Mouse (Mus musculus): ENCODE results near the gene Elane.

Gene Elane

DNA sequence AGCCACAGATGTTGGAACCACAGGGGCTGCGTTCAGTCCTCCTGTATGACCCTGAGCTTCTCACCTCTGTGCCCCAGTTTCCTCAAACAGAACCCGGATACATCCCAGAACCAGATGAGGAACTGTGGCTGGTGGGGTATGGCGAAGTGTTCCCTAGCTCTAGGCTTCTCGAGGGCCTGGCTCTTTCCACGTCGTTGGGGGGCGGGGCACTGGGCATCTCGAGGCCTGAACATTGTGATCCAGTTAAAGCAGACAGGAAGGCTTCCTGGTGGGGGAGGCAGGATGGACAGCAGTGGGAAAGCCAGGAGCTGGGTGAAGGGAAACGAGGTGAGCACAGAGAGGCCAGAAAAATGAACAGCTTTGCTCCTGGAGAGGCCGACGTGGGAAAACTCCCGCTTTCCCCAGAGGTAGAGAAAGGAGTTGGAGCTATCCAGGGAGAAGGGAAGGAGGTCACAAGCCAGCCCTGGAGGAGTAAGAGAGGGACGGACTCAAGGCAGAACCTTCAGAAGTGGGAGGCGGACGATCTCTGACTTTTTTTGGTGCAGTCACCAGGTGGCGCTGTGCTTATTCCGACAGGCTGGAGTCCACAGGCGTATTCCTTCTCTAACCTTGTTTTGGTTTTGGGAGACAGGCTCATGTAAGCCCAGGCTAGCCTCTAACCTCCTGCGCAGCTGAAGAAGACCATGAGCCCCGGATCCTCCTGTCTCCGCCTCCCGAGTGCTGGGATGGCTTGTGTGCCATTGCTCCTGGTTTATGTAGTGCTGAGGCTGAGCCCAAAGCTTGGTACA lies 2.6 kb upstream of the Elane start:
- ChIA-PET POLR2A (interaction anchor here in 3 of 4 experiments (0.5 to 5.6 kb wide), 21 partner anchors 10 to 290 kb away, joined by 3 to 70 read pairs (median 4); partner anchors contain the start of genes Ptbp1 (in 2 of the 3), Arid3a (in 1 of the 3), Kiss1r (in 1 of the 3) and Plppr3 (in 1 of the 3)), CTCF (interaction anchor here (0.5 to 3.1 kb wide), 53 partner anchors 9 to 1591 kb away, joined by 3 to 27 read pairs (median 3); partner anchors contain the start of genes Arid3a (in 2 of the 4), Plppr3 (in 2 of the 4), Prtn3 (in 2 of the 4) and Wdr18 (in 2 of the 4))

DNA sequence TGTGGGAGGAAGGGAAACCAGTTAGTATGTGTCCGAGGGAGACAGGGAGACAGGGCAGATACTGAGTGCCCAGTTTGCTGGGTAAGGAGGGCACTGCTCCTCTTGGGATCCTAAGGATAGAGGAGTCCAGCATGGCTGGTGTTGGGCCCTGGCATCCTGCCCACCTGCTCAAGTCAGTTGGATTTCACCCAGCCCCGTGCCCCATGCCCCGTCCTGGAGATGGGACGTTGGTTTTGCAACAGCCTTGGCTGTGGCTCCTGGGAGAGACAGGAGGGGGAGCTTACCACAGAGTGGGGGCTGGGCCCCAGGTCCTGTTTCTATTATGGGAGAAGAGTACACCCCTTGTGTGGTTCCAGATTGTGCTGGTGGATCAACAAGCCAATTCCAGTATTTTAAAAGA lies 1.6 kb upstream of the Elane start:
- POLR2A ChIA-PET = interaction anchor here in 2 of 4 experiments (0.6 to 5.6 kb wide), 8 partner anchors 11 to 283 kb away, joined by 3 to 70 read pairs (median 4); partner anchors contain the start of genes Plppr3 (in 1 of the 2), Prtn3 (in 1 of the 2), Ptbp1 (in 1 of the 2) and Tmem259 (in 1 of the 2)

DNA sequence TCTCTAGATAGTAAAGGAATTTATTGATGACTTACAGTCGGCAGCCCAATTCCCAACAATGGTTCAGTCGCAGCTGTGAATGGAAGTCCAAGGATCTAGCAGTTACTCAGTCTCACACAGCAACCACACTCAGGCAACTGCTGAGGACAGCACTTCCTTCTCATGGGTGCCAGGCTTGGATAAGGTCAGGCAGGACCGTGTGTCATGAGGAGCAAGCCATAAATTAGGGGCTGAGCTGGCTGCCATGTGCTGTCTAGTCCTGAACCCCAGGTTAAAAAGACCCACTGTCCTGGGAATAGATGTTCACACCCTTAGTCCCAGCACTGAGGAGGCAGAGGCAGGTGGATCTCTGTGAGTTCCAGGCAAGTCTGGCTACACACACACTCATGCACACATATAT lies 1.1 kb upstream of the Elane start:
- CTCF ChIA-PET = interaction anchor here in 2 of 4 experiments (1.0 to 3.0 kb wide), 5 partner anchors 11 to 130 kb away, joined by 3 to 14 read pairs (median 9); partner anchors contain the start of genes Fgf22 (in 1 of the 2), Med16 (in 1 of the 2), Plppr3 (in 1 of the 2) and Prtn3 (in 1 of the 2)
- POLR2A ChIA-PET = interaction anchor here in 1 of 4 experiments (0.6 to 2.2 kb wide), 6 partner anchors 12 to 1403 kb away, joined by 3 to 13 read pairs (median 4); partner anchors contain the start of genes Plppr3, Prtn3 and Tmem259

More for the DNA sequence above, 1.6 kb upstream of the Elane start:
- CTCF ChIA-PET = interaction anchor here (0.6 to 3.0 kb wide), 25 partner anchors 8 to 280 kb away, joined by 3 to 27 read pairs (median 5); partner anchors contain the start of genes Plppr3 (in 2 of the 4), Prtn3 (in 2 of the 4), Arid3a (in 1 of the 4) and Fgf22 (in 1 of the 4)

DNA sequence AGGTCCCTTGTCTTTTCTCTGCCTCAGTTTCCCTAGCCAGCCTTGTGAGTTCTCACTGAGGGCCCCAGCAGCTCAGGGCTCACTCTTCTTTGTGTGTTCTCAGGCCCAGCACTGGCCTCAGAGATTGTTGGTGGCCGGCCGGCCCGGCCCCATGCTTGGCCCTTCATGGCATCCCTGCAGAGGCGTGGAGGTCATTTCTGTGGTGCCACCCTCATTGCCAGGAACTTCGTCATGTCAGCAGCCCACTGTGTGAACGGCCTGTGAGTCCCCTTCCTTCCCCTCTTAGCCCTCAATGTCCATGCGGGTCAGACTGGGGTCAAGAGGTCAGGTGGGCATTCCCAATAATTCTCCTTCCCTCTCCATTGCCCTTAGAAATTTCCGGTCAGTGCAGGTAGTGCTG lies 564 bp downstream of the Elane start:
- CTCF ChIA-PET = interaction anchor here in 1 of 4 experiments (0.6 kb wide), 1 partner anchor 106 kb away, joined by 3 read pairs; no protein-coding TSS in a partner anchor
- POLR2A ChIA-PET = interaction anchor here in 2 of 4 experiments (0.7 kb wide), 2 partner anchors 21 to 27 kb away, joined by 4 to 5 read pairs; no protein-coding TSS in a partner anchor

DNA sequence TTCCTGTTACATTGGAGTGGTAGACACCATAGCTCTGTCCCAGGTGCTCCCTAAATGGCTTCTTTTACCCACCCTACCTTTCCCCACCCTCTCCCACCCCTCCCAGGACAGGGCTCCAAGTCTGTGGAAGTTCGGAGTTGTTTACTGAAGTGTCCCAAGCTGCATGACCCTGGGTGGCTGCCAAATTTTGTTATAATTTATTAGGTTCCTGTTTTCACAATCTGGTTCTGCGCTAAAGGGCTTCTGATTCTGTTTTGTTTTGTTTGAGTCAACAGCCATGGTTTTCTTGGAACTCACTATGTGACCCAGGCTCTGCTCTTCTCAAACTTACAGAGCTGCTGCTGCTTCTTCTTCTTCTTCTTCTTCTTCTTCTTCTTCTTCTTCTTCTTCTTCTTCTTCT lies 3.3 kb downstream of the Elane start:
- CTCF ChIA-PET = interaction anchor here in 2 of 4 experiments (1.0 to 1.6 kb wide), 3 partner anchors 55 to 77 kb away, joined by 3 to 5 read pairs (median 3); no protein-coding TSS in a partner anchor
- POLR2A ChIA-PET = interaction anchor here in 2 of 4 experiments (0.7 to 1.0 kb wide), 4 partner anchors 15 to 27 kb away, joined by 3 to 4 read pairs (median 3); partner anchors contain the start of genes Plppr3 (in 1 of the 2) and Prtn3 (in 1 of the 2)

DNA sequence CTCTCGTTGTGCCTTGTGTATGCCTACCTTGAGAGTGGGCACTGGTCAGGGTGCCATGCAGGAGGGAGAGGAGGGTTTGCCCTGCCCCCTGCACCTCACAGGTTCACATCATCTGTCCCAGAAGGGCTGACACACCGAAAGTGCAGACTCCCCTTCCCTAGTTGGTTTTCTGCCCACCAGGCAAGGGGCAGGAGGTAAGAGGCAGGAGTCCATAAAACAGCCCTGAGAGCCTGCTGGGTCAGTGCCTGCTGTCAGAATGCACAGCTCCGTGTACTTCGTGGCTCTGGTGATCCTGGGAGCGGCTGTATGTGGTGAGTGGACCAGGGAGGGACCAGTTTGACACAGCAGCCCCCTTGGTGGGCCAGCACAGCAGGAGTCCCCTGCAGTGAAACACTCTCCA lies 4.6 kb downstream of the Elane start, which contains the start of gene Cfd:
Gene Cfd, plus strand, starts transcription at position 184 of the 400 bp plus-strand sequence.
- CTCF ChIA-PET = interaction anchor here in 2 of 4 experiments (0.7 to 1.0 kb wide), 2 partner anchors 78 to 184 kb away, joined by 3 read pairs; no protein-coding TSS in a partner anchor
- POLR2A ChIA-PET = interaction anchor here in 2 of 4 experiments (1.6 to 4.1 kb wide), 3 partner anchors 17 to 28 kb away, joined by 3 to 16 read pairs (median 3); partner anchors contain the start of gene Med16 (in 1 of the 2)

DNA sequence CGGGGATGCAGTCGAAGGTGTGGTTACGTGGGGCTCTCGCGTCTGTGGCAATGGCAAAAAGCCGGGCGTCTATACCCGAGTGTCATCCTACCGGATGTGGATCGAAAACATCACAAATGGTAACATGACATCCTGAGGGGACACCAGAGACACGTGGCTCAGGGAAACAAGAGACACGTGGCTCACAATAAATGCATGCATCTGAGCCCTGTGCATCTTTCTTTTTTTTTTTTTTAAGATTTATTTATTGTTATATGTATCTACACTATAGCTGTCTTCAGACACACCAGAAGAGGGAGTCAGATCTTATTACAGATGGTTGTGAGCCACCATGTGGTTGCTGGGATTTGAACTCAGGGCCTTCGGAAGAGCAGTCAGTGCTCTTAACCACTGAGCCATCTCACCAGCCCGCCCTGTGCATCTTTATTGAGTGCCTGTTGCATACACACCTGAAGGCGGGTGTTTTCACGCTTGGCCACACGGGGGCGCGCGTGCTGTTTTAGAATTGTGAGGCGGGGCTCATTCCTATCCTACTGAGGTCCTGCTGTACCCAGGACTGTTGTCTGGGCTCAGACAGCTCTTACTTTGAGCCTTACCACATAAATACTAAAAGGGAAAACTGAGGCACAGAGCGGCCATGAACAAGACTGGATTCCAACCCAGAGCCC lies 6.5 kb downstream of the Elane start:
- ChIA-PET POLR2A (interaction anchor here in 3 of 4 experiments (0.6 to 4.1 kb wide), 16 partner anchors 9 to 189 kb away, joined by 3 to 16 read pairs (median 4); partner anchors contain the start of genes Med16 (in 3 of the 3), Bsg (in 1 of the 3), Misp (in 1 of the 3) and Ptbp1 (in 1 of the 3)), CTCF (interaction anchor here (0.5 to 3.0 kb wide), 28 partner anchors 9 to 511 kb away, joined by 3 to 27 read pairs (median 4); partner anchors contain the start of genes Med16 (in 2 of the 4), Plppr3 (in 1 of the 4), Prtn3 (in 1 of the 4) and Stk11 (in 1 of the 4))

DNA sequence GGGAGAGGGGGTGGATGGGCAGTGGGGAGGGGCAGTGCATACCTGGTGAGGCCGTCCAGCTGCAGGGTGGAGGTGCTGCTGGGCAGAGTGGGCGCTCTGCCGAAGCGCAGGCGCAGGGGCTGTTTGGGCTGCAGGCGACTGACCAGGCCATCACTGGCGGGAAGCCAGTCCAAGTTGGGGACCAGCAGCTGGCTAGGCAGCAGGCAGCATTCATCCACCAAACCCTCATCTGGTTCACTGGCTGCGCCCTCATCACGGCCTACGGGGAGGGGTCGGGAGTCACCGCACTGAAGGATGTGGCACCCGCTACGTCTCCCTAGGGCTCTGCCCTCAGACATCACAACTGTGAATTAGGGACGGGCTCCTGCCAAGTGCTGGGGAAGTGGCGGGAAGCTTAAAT lies 10.3 kb downstream of the Elane start:
- ChIA-PET CTCF (interaction anchor here in 3 of 4 experiments (0.6 to 1.7 kb wide), 7 partner anchors 10 to 664 kb away, joined by 3 to 6 read pairs (median 4); partner anchors contain the start of gene Med16 (in 1 of the 3)), POLR2A (interaction anchor here in 3 of 4 experiments (0.7 to 5.0 kb wide), 14 partner anchors 8 to 192 kb away, joined by 3 to 42 read pairs (median 4); partner anchors contain the start of genes Med16 (in 3 of the 3), Ptbp1 (in 3 of the 3), Bsg (in 1 of the 3) and Kiss1r (in 1 of the 3))

DNA sequence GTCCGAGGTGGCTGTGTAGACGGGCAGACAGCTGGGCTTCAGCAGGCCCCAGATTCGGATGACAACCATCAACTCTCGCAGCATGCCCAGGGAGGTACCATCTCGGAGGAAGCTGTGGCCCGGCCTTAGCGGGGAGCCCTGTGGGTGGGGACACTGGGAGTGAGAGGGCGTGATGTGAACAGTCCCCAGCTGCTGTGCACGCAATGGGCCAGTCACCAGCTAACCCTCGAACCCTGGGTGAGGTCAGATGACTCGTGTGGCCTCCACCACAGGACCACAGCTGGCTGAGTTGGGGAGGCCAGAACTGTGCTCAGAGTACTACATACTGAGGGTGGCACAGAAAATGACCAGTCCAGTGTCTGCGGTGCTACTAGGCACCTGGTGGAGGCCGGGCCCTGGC lies 10.8 kb downstream of the Elane start:
- ChIA-PET POLR2A (interaction anchor here in 3 of 4 experiments (0.6 to 5.0 kb wide), 16 partner anchors 9 to 280 kb away, joined by 3 to 42 read pairs (median 4); partner anchors contain the start of genes Med16 (in 3 of the 3), Ptbp1 (in 3 of the 3), Bsg (in 1 of the 3) and Kiss1r (in 1 of the 3)), CTCF (interaction anchor here (0.6 to 1.7 kb wide), 8 partner anchors 9 to 664 kb away, joined by 3 to 6 read pairs (median 4); partner anchors contain the start of gene Med16 (in 1 of the 4))

DNA sequence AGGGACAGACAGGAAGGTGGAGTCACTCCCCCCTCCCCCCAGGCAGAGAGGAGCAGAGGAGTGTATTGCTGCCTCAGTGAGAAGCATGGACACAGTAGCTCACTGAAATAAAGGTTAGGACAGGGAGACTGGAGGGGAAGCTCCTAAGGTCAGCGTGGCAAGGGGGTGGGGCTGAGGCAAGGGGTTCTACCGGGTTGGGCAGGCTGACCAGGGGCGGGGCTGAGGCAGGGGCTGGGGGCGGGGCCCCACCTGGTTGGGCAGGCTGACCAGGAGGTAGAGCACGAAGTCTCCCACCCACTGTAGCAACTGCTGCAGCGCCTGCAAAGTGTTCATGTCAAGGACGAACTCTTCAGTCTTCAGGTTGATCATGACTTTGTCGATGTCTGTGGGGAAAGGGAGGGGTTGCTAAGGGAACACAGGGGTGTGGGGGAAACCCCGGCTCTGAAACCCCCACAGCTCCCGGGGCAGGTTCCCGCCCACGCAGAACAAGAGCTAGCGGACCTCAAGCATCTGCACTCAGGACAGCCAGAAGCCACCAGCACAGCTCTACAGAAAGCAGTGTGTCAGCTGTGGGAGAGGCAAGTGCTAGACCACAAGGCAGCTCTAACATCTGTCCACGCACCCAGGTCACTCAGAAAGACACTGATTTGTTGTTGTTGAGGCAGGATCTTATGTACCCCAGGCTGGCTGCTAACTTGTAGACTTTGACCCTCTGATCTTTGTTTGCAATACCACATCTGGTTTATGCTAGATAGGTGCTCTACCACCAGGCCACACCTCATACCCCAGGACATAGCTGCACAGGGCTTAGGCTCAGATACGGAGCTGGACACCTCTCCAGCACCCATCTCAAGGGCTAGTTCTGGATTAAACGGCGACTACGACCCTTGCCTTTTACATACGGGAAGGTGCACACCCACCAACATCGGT lies 11.5 kb downstream of the Elane start:
- POLR2A ChIA-PET = interaction anchor here in 3 of 4 experiments (0.5 to 5.0 kb wide), 23 partner anchors 8 to 279 kb away, joined by 3 to 42 read pairs (median 4); partner anchors contain the start of genes Med16 (in 3 of the 3), Ptbp1 (in 2 of the 3), Wdr18 (in 2 of the 3) and Gm26602 (in 1 of the 3)
- CTCF ChIA-PET = interaction anchor here (0.5 to 2.0 kb wide), 11 partner anchors 8 to 270 kb away, joined by 3 to 6 read pairs (median 4); partner anchors contain the start of gene Med16 (in 1 of the 4)

DNA sequence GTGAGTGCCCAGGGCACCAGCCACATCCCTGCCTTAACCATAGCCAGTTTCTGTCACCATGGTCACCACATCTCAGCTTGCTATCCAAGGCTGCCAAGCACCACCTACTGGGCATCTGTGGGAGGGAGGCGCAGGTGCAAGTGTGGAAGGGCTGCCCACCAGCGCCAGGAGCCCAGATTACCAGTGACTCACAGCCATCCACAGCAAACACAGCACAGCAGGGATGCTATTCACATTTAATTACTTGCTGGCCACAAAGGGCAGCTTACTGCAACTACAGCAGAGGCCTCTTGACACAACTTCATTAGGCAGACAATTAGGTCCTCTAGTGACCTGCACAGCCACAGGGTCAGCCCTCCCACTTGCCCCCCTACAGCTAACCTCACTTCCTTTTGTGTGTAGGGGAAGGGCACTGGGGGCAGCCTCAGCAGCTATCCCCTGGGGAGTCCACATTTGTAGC lies 14.9 kb downstream of the Elane start:
- CTCF ChIA-PET = interaction anchor here in 2 of 4 experiments (0.6 to 1.3 kb wide), 4 partner anchors 47 to 87 kb away, joined by 3 to 4 read pairs (median 3); partner anchors contain the start of genes Ptbp1 (in 1 of the 2) and Wdr18 (in 1 of the 2)

DNA sequence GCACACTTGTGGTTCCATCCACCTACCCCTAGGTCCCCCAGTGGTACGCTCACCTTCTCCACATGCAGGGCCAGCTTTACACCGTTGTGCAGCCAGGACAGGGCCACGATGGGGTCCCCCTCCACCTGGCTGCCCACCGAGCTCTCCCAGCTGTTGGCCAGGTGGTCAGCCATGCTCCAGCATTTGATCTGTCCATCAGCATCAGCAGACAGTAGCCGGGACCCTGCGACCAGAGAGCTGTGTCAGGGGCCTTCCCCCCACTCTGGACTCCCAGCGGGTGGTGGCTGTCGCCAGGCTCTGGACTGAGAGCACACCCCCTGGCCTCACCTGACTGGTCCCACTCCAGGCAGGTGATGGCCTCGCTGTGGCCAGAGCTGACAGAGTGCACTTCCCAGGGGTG lies 20.7 kb downstream of the Elane start:
- CTCF ChIA-PET = interaction anchor here in 1 of 4 experiments (0.8 kb wide), 1 partner anchor 23 kb away, joined by 3 read pairs; no protein-coding TSS in a partner anchor
- POLR2A ChIA-PET = interaction anchor here in 3 of 4 experiments (0.9 to 5.7 kb wide), 11 partner anchors 9 to 260 kb away, joined by 3 to 84 read pairs (median 4); partner anchors contain the start of genes Ptbp1 (in 2 of the 3), Arid3a (in 1 of the 3) and Wdr18 (in 1 of the 3)

More for the DNA sequence above, 14.9 kb downstream of the Elane start:
- POLR2A ChIA-PET = interaction anchor here in 2 of 4 experiments (0.9 to 2.7 kb wide), 6 partner anchors 8 to 121 kb away, joined by 3 to 11 read pairs (median 4); partner anchors contain the start of gene Med16 (in 1 of the 2)

DNA sequence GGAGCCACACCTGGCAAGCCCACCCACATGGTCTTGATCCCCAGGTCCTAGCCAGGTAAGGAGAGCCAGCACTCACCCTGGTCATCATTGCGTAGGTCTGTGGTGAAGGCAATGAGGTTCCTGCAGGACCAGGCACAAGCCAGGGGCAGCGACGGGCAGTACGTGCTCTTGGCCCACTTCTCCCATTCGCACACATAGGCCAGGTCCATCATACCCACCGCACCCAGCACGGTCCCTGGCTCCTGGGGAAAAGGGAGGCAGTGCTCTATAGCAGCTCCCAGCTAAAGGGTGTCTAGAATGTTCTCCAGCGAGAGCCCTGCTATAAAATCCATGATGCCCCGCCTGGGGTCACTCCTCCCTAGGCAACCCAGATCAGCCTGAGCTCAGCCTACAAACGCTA lies 21.4 kb downstream of the Elane start:
- ChIA-PET CTCF (interaction anchor here in 2 of 4 experiments (1.0 to 2.2 kb wide), 6 partner anchors 10 to 168 kb away, joined by 3 to 9 read pairs (median 6); partner anchors contain the start of gene Kiss1r (in 1 of the 2)), POLR2A (interaction anchor here (0.5 to 5.7 kb wide), 41 partner anchors 9 to 1197 kb away, joined by 3 to 84 read pairs (median 7); partner anchors contain the start of genes Ptbp1 (in 3 of the 4), Arid3a (in 2 of the 4), Kiss1r (in 2 of the 4) and Elane (in 1 of the 4))

DNA sequence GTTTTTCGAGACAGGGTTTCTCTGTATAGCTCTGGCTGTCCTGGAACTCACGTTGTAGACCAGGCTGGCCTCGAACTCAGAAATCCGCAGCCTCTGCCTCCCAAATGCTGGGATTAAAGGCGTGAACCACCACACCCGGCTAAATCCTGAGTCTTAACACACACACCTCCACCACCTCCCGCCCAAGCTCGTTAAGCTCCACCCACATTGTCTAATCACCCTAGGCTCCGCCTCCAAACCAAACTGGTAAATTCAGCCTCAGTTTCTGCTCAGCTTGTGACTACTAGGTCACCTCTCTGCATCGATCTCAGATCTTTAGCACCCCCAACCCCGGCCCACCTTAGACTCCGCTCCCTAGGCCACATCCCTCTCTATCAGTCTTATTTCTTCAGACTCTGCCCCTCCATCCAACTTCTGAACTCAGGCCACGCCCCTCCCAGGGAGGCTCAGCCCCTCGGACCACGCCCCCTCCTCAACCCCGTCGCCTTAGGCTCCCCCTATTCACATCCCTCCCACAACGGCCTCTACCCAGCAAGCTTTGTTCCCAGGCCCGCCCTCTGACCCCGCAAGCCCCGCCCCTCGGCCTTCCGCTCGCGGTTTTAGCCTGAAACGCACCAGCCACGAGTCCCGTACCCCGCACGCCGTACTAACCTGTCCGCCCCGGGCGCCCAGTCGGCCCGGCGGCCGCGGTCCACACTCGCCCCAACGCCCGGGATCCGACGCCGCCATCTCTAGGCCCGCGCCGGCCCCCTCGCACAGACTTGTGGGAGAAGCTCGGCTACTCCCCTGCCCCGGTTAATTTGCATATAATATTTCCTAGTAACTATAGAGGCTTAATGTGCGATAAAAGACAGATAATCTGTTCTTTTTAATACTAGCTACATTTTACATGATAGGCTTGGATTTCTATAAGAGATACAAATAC lies 22.4 kb downstream of the Elane start, which contains the start of gene Med16:
Gene Med16, minus strand, starts transcription at position 757 of the 925 bp plus-strand sequence.
- POLR2A ChIA-PET = interaction anchor here (0.5 to 5.7 kb wide), 158 partner anchors 8 to 1664 kb away, joined by 3 to 84 read pairs (median 4); partner anchors contain the start of genes Kiss1r (in 4 of the 4), Ptbp1 (in 3 of the 4), Arid3a (in 2 of the 4) and Cdc34 (in 2 of the 4)
- CTCF ChIA-PET = interaction anchor here (0.5 to 2.2 kb wide), 35 partner anchors 9 to 1582 kb away, joined by 3 to 16 read pairs (median 4); partner anchors contain the start of genes Tmem259 (in 2 of the 4), Wdr18 (in 2 of the 4), Kiss1r (in 1 of the 4) and Midn (in 1 of the 4)
